Mouse (Mus musculus): ENCODE measurements around the gene Actn2.

Actn2 gene

GRCm38 (mm10) chr13:12340183-12340975 lies at the start of gene Actn2:
Actn2 (minus strand) TSS chr13:12340760.
- peak; percentile 93 for DNase-seq (ENCODE audit: low read depth, low spot score)

- DNase-seq (ENCODE audit: low read depth, low spot score) = peak; percentile 40
Measured at GRCm38 (mm10) chr13:12386286-12386685, 45.7 kb upstream of the Actn2 start.

GRCm38 (mm10) chr13:12384796-12385195 lies 44.2 kb upstream of the Actn2 start:
- DNase-seq (ENCODE audit: low read depth, low spot score) = no peak

GRCm38 (mm10) chr13:12376778-12377177 lies 36.2 kb upstream of the Actn2 start:
- no peak for DNase-seq (ENCODE audit: low read depth, low spot score)

GRCm38 (mm10) chr13:12372755-12373154 lies 32.2 kb upstream of the Actn2 start:
- peak; percentile 25 for DNase-seq (ENCODE audit: low read depth, low spot score)

GRCm38 (mm10) chr13:12369930-12370329 lies 29.4 kb upstream of the Actn2 start:
- DNase-seq (ENCODE audit: low read depth, low spot score) = no peak

- no peak for DNase-seq (ENCODE audit: low read depth, low spot score)
Measured at GRCm38 (mm10) chr13:12369041-12369621, 28.6 kb upstream of the Actn2 start.

GRCm38 (mm10) chr13:12361486-12361885 lies 20.9 kb upstream of the Actn2 start:
- DNase-seq (ENCODE audit: low read depth, low spot score) = no peak

GRCm38 (mm10) chr13:12357554-12357953 lies 17.0 kb upstream of the Actn2 start:
- no peak for DNase-seq (ENCODE audit: low read depth, low spot score)

- DNase-seq (ENCODE audit: low read depth, low spot score) = no peak
Measured at GRCm38 (mm10) chr13:12356184-12356583, 15.6 kb upstream of the Actn2 start.

- DNase-seq (ENCODE audit: low read depth, low spot score) = no peak
Measured at GRCm38 (mm10) chr13:12349197-12349824, 8.8 kb upstream of the Actn2 start.

- no peak for DNase-seq (ENCODE audit: low read depth, low spot score)
Measured at GRCm38 (mm10) chr13:12346837-12347236, 6.3 kb upstream of the Actn2 start.

GRCm38 (mm10) chr13:12341447-12341846 lies 887 bp upstream of the Actn2 start:
- DNase-seq (ENCODE audit: low read depth, low spot score) = no peak

- DNase-seq (ENCODE audit: low read depth, low spot score) = no peak
Measured at GRCm38 (mm10) chr13:12339446-12339845, 1.1 kb downstream of the Actn2 start.

- DNase-seq (ENCODE audit: low read depth, low spot score) = no peak
Measured at GRCm38 (mm10) chr13:12337752-12338151, 2.8 kb downstream of the Actn2 start.

GRCm38 (mm10) chr13:12334016-12334415 lies 6.5 kb downstream of the Actn2 start:
- peak; percentile 34 for DNase-seq (ENCODE audit: low read depth, low spot score)

- no peak for DNase-seq (ENCODE audit: low read depth, low spot score)
Measured at GRCm38 (mm10) chr13:12331528-12331927, 9.0 kb downstream of the Actn2 start.

- no peak for DNase-seq (ENCODE audit: low read depth, low spot score)
Measured at GRCm38 (mm10) chr13:12328392-12328791, 12.2 kb downstream of the Actn2 start.

GRCm38 (mm10) chr13:12327577-12327976 lies 13.0 kb downstream of the Actn2 start:
- no peak for DNase-seq (ENCODE audit: low read depth, low spot score)

- DNase-seq (ENCODE audit: low read depth, low spot score) = no peak
Measured at GRCm38 (mm10) chr13:12323076-12323625, 17.4 kb downstream of the Actn2 start.

GRCm38 (mm10) chr13:12320148-12320547 lies 20.4 kb downstream of the Actn2 start:
- DNase-seq (ENCODE audit: low read depth, low spot score) = no peak

GRCm38 (mm10) chr13:12318017-12318416 lies 22.5 kb downstream of the Actn2 start:
- DNase-seq (ENCODE audit: low read depth, low spot score) = no peak
